Mouse (Mus musculus): ENCODE measurements around the gene Lrriq3. TPM values are rescaled to one million over a fixed set of nuclear protein-coding genes. Genes with fewer than 3 reads are reported as not detected.

The Lrriq3 gene
- polyA plus RNA-seq (2016; fragmentation: Nextera tagmentation; extraction: Ambion mirVana), result 1.2 and 1.5 TPM in 2 replicates

- Histone ChIP-seq H3K27ac (0 out of 2 replicates have a peak within 1 kb of the TSS, but pooled peaks have one; percentile 62), H3K9me3 (no peaks in the 10 kb centered on the region), H3K4me2 (replicated peaks) (peak within 1 kb of the TSS; percentile 63), H3K4me1 (0 out of 2 replicates have a peak, but pooled peaks cover 7% of the 10 kb centered on the region), H3K9ac (peak within 1 kb of the TSS; percentile 58), H3K36me3 (no peaks in the 10 kb centered on the region), H3K27me3 (replicated peaks) (no peaks in the 10 kb centered on the region), H3K4me3 (peak within 1 kb of the TSS; percentile 51)
- WGBS, result 1% methylated on average over 47 of the region's 47 CpGs
- ATAC-seq (ENCODE audit: low FRiP score, low read depth), result peak; percentile 99
Measured at GRCm38 (mm10) chr3:155093116-155093956, at the start of gene Lrriq3, which contains the start of gene Fpgt. Gene Lrriq3, plus strand, starts transcription at chr3:155093434. Gene Fpgt, minus strand, starts transcription at chr3:155093403.

DNA sequence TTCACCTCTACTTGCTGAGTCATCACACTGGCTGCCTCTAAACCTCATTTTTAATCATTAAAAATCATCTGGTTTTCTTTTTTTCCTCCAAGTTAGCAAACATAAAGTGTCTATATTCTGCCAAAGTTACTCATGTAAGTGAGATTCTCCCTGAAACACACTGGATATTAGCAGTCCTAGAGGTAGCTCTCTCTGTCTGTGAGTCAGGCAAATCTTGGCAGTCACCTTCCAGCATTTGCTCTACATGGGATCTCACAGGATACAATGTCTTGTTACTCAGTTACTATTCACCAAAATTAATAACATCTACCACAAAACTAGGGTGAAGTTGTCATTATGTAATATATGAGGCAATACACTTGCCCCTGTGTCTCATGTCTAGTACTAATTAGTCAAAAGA is 41.2 kb upstream of the Lrriq3 start:
- ATAC-seq (ENCODE audit: low FRiP score, low read depth), result no peak
- no peaks in the 10 kb centered on the region for H3K27me3 ChIP-seq (replicated peaks)
- no peaks in the 10 kb centered on the region for H3K9me3 ChIP-seq
- H3K4me1 ChIP-seq, result no peaks in the 10 kb centered on the region
- H3K4me2 ChIP-seq (replicated peaks), result no peak overlapping the region
- H3K36me3 ChIP-seq, result no peaks in the 10 kb centered on the region
- H3K27ac ChIP-seq, result no peak overlapping the region
- no peak overlapping the region for H3K9ac ChIP-seq
- H3K4me3 ChIP-seq, result no peak overlapping the region

GRCm38 (mm10) chr3:155053189-155053588 is 40.0 kb upstream of the Lrriq3 start:
- no peaks in the 10 kb centered on the region for H3K9me3 ChIP-seq
- no peaks in the 10 kb centered on the region for H3K27me3 ChIP-seq (replicated peaks)
- H3K27ac ChIP-seq, result no peak overlapping the region
- no peak overlapping the region for H3K4me3 ChIP-seq
- no peak for ATAC-seq (ENCODE audit: low FRiP score, low read depth)
- no peak overlapping the region for H3K4me2 ChIP-seq (replicated peaks)
- 83% methylated on average over 1 of the region's 1 CpGs for WGBS
- no peak overlapping the region for H3K9ac ChIP-seq
- H3K36me3 ChIP-seq, result no peaks in the 10 kb centered on the region
- H3K4me1 ChIP-seq, result no peaks in the 10 kb centered on the region

- Histone ChIP-seq H3K27me3 (replicated peaks) (no peaks in the 10 kb centered on the region), H3K4me1 (no peaks in the 10 kb centered on the region), H3K9me3 (no peaks in the 10 kb centered on the region), H3K36me3 (no peaks in the 10 kb centered on the region), H3K27ac (no peak within 1 kb of the TSS), H3K9ac (no peak within 1 kb of the TSS), H3K4me2 (replicated peaks) (no peak within 1 kb of the TSS), H3K4me3 (no peak within 1 kb of the TSS)
- 83% methylated on average over 6 of the region's 6 CpGs for WGBS
- no peak for ATAC-seq (ENCODE audit: low FRiP score, low read depth)
Measured at GRCm38 (mm10) chr3:155055231-155055916, 37.9 kb upstream of the Lrriq3 start, which contains the start of gene Tnni3k. Gene Tnni3k, minus strand, starts transcription at chr3:155055407.

DNA sequence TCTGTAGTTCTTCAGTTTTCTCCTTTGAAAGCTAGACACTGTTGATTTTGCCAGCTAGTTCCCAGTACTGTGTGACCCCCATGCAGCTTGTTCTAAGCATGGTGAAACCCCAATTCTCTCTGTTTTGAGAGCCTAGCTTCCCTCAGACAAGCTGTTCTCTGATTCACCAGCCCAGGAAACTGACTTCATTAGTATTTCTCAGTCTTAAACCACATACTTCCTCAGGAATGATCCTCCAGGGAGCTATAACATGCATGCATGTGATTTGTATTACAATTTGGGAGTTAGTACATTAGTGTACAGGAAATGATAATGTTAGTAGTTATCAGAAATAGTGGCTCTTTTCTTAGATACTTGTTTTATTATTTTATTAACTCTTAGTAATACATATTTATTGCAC is 36.6 kb upstream of the Lrriq3 start:
- Histone ChIP-seq H3K9me3 (no peaks in the 10 kb centered on the region), H3K4me2 (replicated peaks) (no peak overlapping the region), H3K4me1 (no peaks in the 10 kb centered on the region), H3K27ac (no peak overlapping the region), H3K4me3 (no peak overlapping the region), H3K27me3 (replicated peaks) (no peaks in the 10 kb centered on the region), H3K36me3 (no peaks in the 10 kb centered on the region), H3K9ac (no peak overlapping the region)
- ATAC-seq (ENCODE audit: low FRiP score, low read depth), result no peak

GRCm38 (mm10) chr3:155057566-155057965 is 35.7 kb upstream of the Lrriq3 start:
- Histone ChIP-seq H3K9me3 (no peaks in the 10 kb centered on the region), H3K36me3 (no peaks in the 10 kb centered on the region), H3K4me1 (no peaks in the 10 kb centered on the region), H3K27ac (no peak overlapping the region), H3K4me2 (replicated peaks) (no peak overlapping the region), H3K27me3 (replicated peaks) (no peaks in the 10 kb centered on the region), H3K4me3 (no peak overlapping the region), H3K9ac (no peak overlapping the region)
- no peak for ATAC-seq (ENCODE audit: low FRiP score, low read depth)

GRCm38 (mm10) chr3:155058800-155059448 is 34.3 kb upstream of the Lrriq3 start:
- H3K4me1 ChIP-seq, result no peaks in the 10 kb centered on the region
- no peak overlapping the region for H3K4me3 ChIP-seq
- H3K27ac ChIP-seq, result no peak overlapping the region
- ATAC-seq (ENCODE audit: low FRiP score, low read depth), result no peak
- H3K27me3 ChIP-seq (replicated peaks), result no peaks in the 10 kb centered on the region
- no peak overlapping the region for H3K4me2 ChIP-seq (replicated peaks)
- H3K9ac ChIP-seq, result no peak overlapping the region
- no peaks in the 10 kb centered on the region for H3K9me3 ChIP-seq
- WGBS, result 83% methylated on average over 6 of the region's 6 CpGs
- H3K36me3 ChIP-seq, result no peaks in the 10 kb centered on the region

DNA sequence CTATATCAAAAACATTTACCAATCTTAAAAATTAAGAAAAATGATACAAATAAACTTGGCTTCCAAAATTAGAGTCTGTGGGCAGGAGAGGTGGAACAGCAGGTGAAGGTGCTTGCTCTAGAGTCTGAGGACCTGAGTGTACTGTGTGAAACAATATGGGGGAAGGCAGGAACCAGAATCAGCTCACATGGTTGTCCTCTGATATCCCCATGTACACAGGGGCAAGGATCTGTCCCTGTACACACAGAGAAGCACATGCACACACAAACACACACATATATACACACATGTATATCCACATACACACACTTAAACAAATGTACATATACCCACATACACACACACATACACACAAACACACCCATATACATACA is 33.8 kb upstream of the Lrriq3 start:
- Histone ChIP-seq H3K27ac (no peak overlapping the region), H3K9ac (no peak overlapping the region), H3K27me3 (replicated peaks) (no peaks in the 10 kb centered on the region), H3K36me3 (no peaks in the 10 kb centered on the region), H3K4me1 (no peaks in the 10 kb centered on the region), H3K9me3 (no peaks in the 10 kb centered on the region), H3K4me2 (replicated peaks) (no peak overlapping the region), H3K4me3 (no peak overlapping the region)
- no peak for ATAC-seq (ENCODE audit: low FRiP score, low read depth)

DNA sequence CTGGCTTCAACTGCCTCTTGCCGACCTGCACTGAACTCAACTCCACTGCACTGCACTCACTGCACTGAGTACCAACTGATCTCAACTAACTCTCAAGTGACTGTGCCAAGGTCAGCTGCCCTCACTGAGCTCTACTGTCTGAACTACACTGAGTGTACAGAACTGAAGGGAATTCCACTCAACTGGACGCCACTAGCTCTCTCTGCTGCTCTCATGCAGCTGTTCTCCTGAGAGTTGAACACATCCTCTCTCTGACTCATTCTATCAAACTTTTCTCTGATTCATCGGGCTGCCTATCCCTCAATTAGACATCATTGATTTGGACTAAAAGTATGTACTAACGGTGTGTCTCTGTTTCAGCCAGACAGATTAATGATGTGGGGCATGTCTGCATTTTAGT is 15.3 kb upstream of the Lrriq3 start:
- no peaks in the 10 kb centered on the region for H3K27me3 ChIP-seq (replicated peaks)
- H3K9me3 ChIP-seq, result no peaks in the 10 kb centered on the region
- H3K36me3 ChIP-seq, result no peaks in the 10 kb centered on the region
- no peak overlapping the region for H3K4me3 ChIP-seq
- no peak overlapping the region for H3K27ac ChIP-seq
- no peak overlapping the region for H3K9ac ChIP-seq
- no peaks in the 10 kb centered on the region for H3K4me1 ChIP-seq
- WGBS, result 85% methylated on average over 4 of the region's 4 CpGs
- no peak for ATAC-seq (ENCODE audit: low FRiP score, low read depth)
- H3K4me2 ChIP-seq (replicated peaks), result no peak overlapping the region

DNA sequence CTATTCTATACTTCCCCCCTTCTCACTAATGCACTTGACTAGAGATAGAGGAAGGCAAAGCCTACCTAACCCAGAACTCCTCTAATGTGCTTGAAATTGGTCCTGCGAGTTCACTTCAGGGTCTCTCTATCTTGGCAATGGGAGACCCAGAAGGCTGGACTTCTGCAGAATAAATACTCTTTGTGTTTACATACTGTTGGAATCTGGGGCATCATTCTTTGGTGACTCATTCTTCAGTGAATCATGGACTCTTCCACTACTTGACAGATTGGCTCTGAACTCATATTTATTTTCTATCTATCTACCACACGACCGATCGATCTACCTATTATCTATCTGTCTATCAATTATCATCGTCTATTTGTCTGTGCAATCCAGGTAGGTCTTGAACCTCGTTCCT is 1.2 kb upstream of the Lrriq3 start:
- Histone ChIP-seq H3K4me3 (no peak overlapping the region), H3K27me3 (replicated peaks) (no peaks in the 10 kb centered on the region), H3K4me1 (0 out of 2 replicates have a peak, but pooled peaks cover 7% of the 10 kb centered on the region), H3K36me3 (peaks cover 8% of the 10 kb centered on the region), H3K9ac (no peak overlapping the region), H3K27ac (no peak overlapping the region), H3K9me3 (no peaks in the 10 kb centered on the region), H3K4me2 (replicated peaks) (peak overlapping the region; percentile 63)
- WGBS, result 96% methylated on average over 6 of the region's 6 CpGs
- ATAC-seq (ENCODE audit: low FRiP score, low read depth), result no peak

DNA sequence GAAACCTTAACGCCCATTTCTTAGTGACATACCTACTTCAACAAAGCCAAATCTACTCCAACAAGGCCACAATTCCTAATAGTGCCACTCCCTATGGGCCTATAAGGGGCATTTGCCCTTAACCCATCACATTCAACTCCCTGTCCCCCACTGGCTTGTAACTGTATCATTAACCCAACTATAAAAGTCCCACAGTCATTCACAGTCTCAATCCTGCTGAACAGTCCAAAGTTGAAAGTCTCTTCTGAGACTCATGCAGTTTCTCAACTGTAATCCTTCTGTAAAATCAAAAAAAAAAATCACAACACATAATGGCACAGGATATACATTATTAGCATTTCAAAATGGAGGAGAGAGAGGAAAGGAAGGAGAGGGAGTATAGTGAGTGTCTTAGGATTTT is 6.0 kb downstream of the Lrriq3 start:
- 81% methylated on average over 1 of the region's 1 CpGs for WGBS
- no peak overlapping the region for H3K4me3 ChIP-seq
- H3K36me3 ChIP-seq, result no peaks in the 10 kb centered on the region
- ATAC-seq (ENCODE audit: low FRiP score, low read depth), result no peak
- no peaks in the 10 kb centered on the region for H3K9me3 ChIP-seq
- H3K27ac ChIP-seq, result no peak overlapping the region
- no peaks in the 10 kb centered on the region for H3K27me3 ChIP-seq (replicated peaks)
- H3K4me2 ChIP-seq (replicated peaks), result no peak overlapping the region
- H3K9ac ChIP-seq, result no peak overlapping the region
- no peaks in the 10 kb centered on the region for H3K4me1 ChIP-seq

- no peak overlapping the region for H3K27ac ChIP-seq
- H3K36me3 ChIP-seq, result no peaks in the 10 kb centered on the region
- H3K9me3 ChIP-seq, result no peaks in the 10 kb centered on the region
- no peak for ATAC-seq (ENCODE audit: low FRiP score, low read depth)
- no peak overlapping the region for H3K4me3 ChIP-seq
- H3K9ac ChIP-seq, result no peak overlapping the region
- 67% methylated on average over 1 of the region's 1 CpGs for WGBS
- no peaks in the 10 kb centered on the region for H3K27me3 ChIP-seq (replicated peaks)
- no peak overlapping the region for H3K4me2 ChIP-seq (replicated peaks)
- H3K4me1 ChIP-seq, result no peaks in the 10 kb centered on the region
Measured at GRCm38 (mm10) chr3:155105957-155106356, 12.7 kb downstream of the Lrriq3 start.
